Mouse (Mus musculus): ENCODE results near the gene Bicc1.

GRCm38 (mm10) chr10:70941623-70942022 lies 217.9 kb downstream of the Bicc1 start:
- TF ChIP-seq CTCF (IDR thresholded peaks at IDR 0.05; ENCODE audit: low read depth) (no peak), EP300 (IDR thresholded peaks at IDR 0.05; ENCODE audit: low read depth) (no peak)
